24 mouse cellular contexts compared by ENCODE assay signal in genomic region chr16:58663816-58664215, GRCm38 (mm10). TPM values are rescaled to one million over a fixed set of nuclear protein-coding genes. Genes with fewer than 3 reads are reported as not detected.
DNase-seq lines count a peak whose midpoint lies in the region; ATAC-seq lines count a peak whose summit lies in the region.
"Had no signal": no experiment of that assay in that cellular context is flagged by ENCODE, and none has a peak within 500 bp of the region (broad histone marks: within the 10 kb centered on the region; RNA-seq: fewer than 3 reads in every experiment).

No protein-coding gene starts in this region.

- no peaks in the 10 kb centered on the region for H3K27me3 ChIP-seq in liver, embryonic 11.5 days (replicated peaks; ENCODE audit: control insufficient read depth, insufficient read depth, low read length)
- H3K27me3 ChIP-seq in liver, embryonic 12.5 days (replicated peaks) = no peaks in the 10 kb centered on the region
- no peaks in the 10 kb centered on the region for H3K27me3 ChIP-seq in liver, embryonic 16.5 days (ENCODE audit: control insufficient read depth, insufficient read depth, low read depth, low read length)
- H3K27me3 ChIP-seq: embryonic facial prominence, embryonic 12.5 days; forebrain, embryonic 15.5 days; hindbrain, embryonic 15.5 days had no signal

- H3K4me3 ChIP-seq in liver, embryonic 11.5 days (ENCODE audit: low read depth, low read length) = no peak overlapping the region
- no peak overlapping the region for H3K4me3 ChIP-seq in liver, embryonic 12.5 days
- H3K4me3 ChIP-seq in liver, embryonic 16.5 days (ENCODE audit: low read depth, low read length) = no peak overlapping the region
- H3K4me3 ChIP-seq: embryonic facial prominence, embryonic 12.5 days; forebrain, embryonic 15.5 days; hindbrain, embryonic 15.5 days had no signal

- ATAC-seq in liver, embryonic 11.5 days (replicated peaks; ENCODE audit: low FRiP score) = no peak
- no peak for ATAC-seq in liver, embryonic 12.5 days
- 0 out of 2 replicates have a peak, but pooled peaks have one; percentile 7 for ATAC-seq in liver, embryonic 16.5 days (ENCODE audit: low read depth)

- H3K36me3 ChIP-seq in liver, embryonic 11.5 days (ENCODE audit: control insufficient read depth, insufficient read depth, low read length) = no peaks in the 10 kb centered on the region
- no peaks in the 10 kb centered on the region for H3K36me3 ChIP-seq in liver, embryonic 12.5 days
- H3K36me3 ChIP-seq in liver, embryonic 16.5 days (ENCODE audit: control insufficient read depth, insufficient read depth) = no peaks in the 10 kb centered on the region
- H3K36me3 ChIP-seq: embryonic facial prominence, embryonic 12.5 days; forebrain, embryonic 15.5 days; hindbrain, embryonic 15.5 days had no signal

- H3K9ac ChIP-seq in liver, embryonic 11.5 days (ENCODE audit: low read depth, low read length) = no peak overlapping the region
- H3K9ac ChIP-seq in liver, embryonic 12.5 days = 0 out of 2 replicates have a peak overlapping the region, but pooled peaks have one; percentile 7
- peak overlapping the region; percentile 51 for H3K9ac ChIP-seq in liver, embryonic 16.5 days (ENCODE audit: low read depth, low read length)
- H3K9ac ChIP-seq: embryonic facial prominence, embryonic 12.5 days; forebrain, embryonic 15.5 days; hindbrain, embryonic 15.5 days had no signal

- H3K27ac ChIP-seq in liver, embryonic 11.5 days (ENCODE audit: low read depth, low read length) = no peak overlapping the region; the same call in 1 of the 2 replicates
- peak overlapping the region; percentile 100 for H3K27ac ChIP-seq in liver, embryonic 12.5 days
- peak overlapping the region; percentile 80 for H3K27ac ChIP-seq in liver, embryonic 16.5 days (ENCODE audit: low read length)
- H3K27ac ChIP-seq: embryonic facial prominence, embryonic 12.5 days; forebrain, embryonic 15.5 days; hindbrain, embryonic 15.5 days had no signal

- WGBS in liver, embryonic 11.5 days = 85% methylated on average over 2 of the region's 2 CpGs
- 78% methylated on average over 2 of the region's 2 CpGs for WGBS in liver, embryonic 12.5 days (ENCODE audit: insufficient replicate concordance)
- WGBS in liver, embryonic 16.5 days (ENCODE audit: insufficient replicate concordance) = 78% methylated on average over 2 of the region's 2 CpGs

- peaks cover 31% of the 10 kb centered on the region for H3K4me1 ChIP-seq in liver, embryonic 11.5 days (replicated peaks; ENCODE audit: control insufficient read depth, insufficient read depth, low read length)
- H3K4me1 ChIP-seq in liver, embryonic 12.5 days = peaks cover 97% of the 10 kb centered on the region
- H3K4me1 ChIP-seq in liver, embryonic 16.5 days (ENCODE audit: control insufficient read depth, low read depth, low read length) = peaks cover 71% of the 10 kb centered on the region
- H3K4me1 ChIP-seq: embryonic facial prominence, embryonic 12.5 days; forebrain, embryonic 15.5 days; hindbrain, embryonic 15.5 days had no signal

- no peaks in the 10 kb centered on the region for H3K9me3 ChIP-seq in liver, embryonic 11.5 days (ENCODE audit: control insufficient read depth, low read length)
- H3K9me3 ChIP-seq in liver, embryonic 12.5 days (replicated peaks) = no peaks in the 10 kb centered on the region
- H3K9me3 ChIP-seq in liver, embryonic 16.5 days (replicated peaks; ENCODE audit: control insufficient read depth, low read length) = no peaks in the 10 kb centered on the region
- H3K9me3 ChIP-seq: embryonic facial prominence, embryonic 12.5 days; forebrain, embryonic 15.5 days; hindbrain, embryonic 15.5 days had no signal

- peak; percentile 6 for DNase-seq in liver
- DNase-seq in liver, embryonic 11.5 days (ENCODE audit: low spot score) = no peak
- no peak for DNase-seq in left cerebral cortex, adult 9 months (ENCODE audit: low spot score in 2 of 2)
- DNase-seq in adrenal gland, adult 8-10 months = no peak
- DNase-seq in urinary bladder, adult 2 months (ENCODE audit: low spot score) = no peak
- DNase-seq: adrenal gland, adult 2 months; adrenal gland, postnatal 36 days; cerebellum, adult 8-10 months; cerebellum, postnatal 14 days; gastrocnemius, postnatal 36 days; heart, postnatal 36 days had no signal

- no peak overlapping the region for H3K4me2 ChIP-seq in liver, embryonic 11.5 days
- H3K4me2 ChIP-seq in liver, embryonic 12.5 days = no peak overlapping the region
- no peak overlapping the region for H3K4me2 ChIP-seq in liver, embryonic 16.5 days (ENCODE audit: low read depth, low read length)
- H3K4me2 ChIP-seq: embryonic facial prominence, embryonic 12.5 days; forebrain, embryonic 15.5 days; heart, embryonic 11.5 days; hindbrain, embryonic 15.5 days had no signal

RNA-seq across cellular contexts. Expression of gene Cpox, which starts 6.3 kb away (rescaled TPM):
- polyA plus RNA-seq in liver, embryonic 11.5 days (2014; fragmentation: Nextera tagmentation; extraction: Ambion mirVana) = 388 and 389 TPM in 2 replicates
- 692 and 703 TPM in 2 replicates for polyA plus RNA-seq in liver, embryonic 12.5 days (2016; fragmentation: Nextera tagmentation; extraction: Ambion mirVana)
- 356 and 399 TPM in 2 replicates for polyA plus RNA-seq in liver, embryonic 16.5 days (2015; fragmentation: Nextera tagmentation; extraction: Ambion mirVana)
- 10 to 100 TPM; 20.3 to 28.0 (median 21.7) TPM for total RNA-seq in adrenal gland, adult 8-10 months (2022)
- 20.3 and 26.5 TPM in 2 replicates for polyA plus RNA-seq in urinary bladder, adult 2 months (2012; rRNA removed)

RNA-seq across cellular contexts. Expression of gene E330017A01Rik, which starts 25.3 kb away (rescaled TPM):
- not detected in 2 replicates for polyA plus RNA-seq in liver, embryonic 11.5 days (2014; fragmentation: Nextera tagmentation; extraction: Ambion mirVana)
- not detected in 2 replicates for polyA plus RNA-seq in liver, embryonic 12.5 days (2016; fragmentation: Nextera tagmentation; extraction: Ambion mirVana)
- not detected in 2 replicates for polyA plus RNA-seq in liver, embryonic 16.5 days (2015; fragmentation: Nextera tagmentation; extraction: Ambion mirVana)
- total RNA-seq in adrenal gland, adult 8-10 months (2022) = not detected
- not detected in 2 replicates for polyA plus RNA-seq in urinary bladder, adult 2 months (2012; rRNA removed)
- total RNA-seq: adrenal gland, adult 2 months; adrenal gland, postnatal 36 days; ES-E14; gastrocnemius, adult 8-10 months; gastrocnemius, postnatal 36 days; heart, adult 18-20 months; heart, postnatal 36 days had no signal
- polyA plus RNA-seq: adrenal gland, adult 2 months; cortical plate, adult 2 months; embryonic facial prominence, embryonic 12.5 days; forebrain, embryonic 11.5 days; forebrain, embryonic 15.5 days; heart, embryonic 11.5 days; heart, embryonic 16.5 days; hindbrain, embryonic 11.5 days had no signal

RNA-seq across cellular contexts. Expression of gene Gm813, which starts 47.0 kb away (rescaled TPM):
- polyA plus RNA-seq in liver, embryonic 11.5 days (2014; fragmentation: Nextera tagmentation; extraction: Ambion mirVana) = not detected in 2 replicates
- not detected in 2 replicates for polyA plus RNA-seq in liver, embryonic 12.5 days (2016; fragmentation: Nextera tagmentation; extraction: Ambion mirVana)
- not detected in 2 replicates for polyA plus RNA-seq in liver, embryonic 16.5 days (2015; fragmentation: Nextera tagmentation; extraction: Ambion mirVana)
- not detected for total RNA-seq in adrenal gland, adult 8-10 months (2022)
- polyA plus RNA-seq in urinary bladder, adult 2 months (2012; rRNA removed) = not detected in 2 replicates
- total RNA-seq: adrenal gland, adult 2 months; adrenal gland, postnatal 36 days; ES-E14; gastrocnemius, adult 8-10 months; gastrocnemius, postnatal 36 days; heart, adult 18-20 months; heart, postnatal 36 days had no signal
- polyA plus RNA-seq: adrenal gland, adult 2 months; embryonic facial prominence, embryonic 12.5 days; forebrain, embryonic 11.5 days; forebrain, embryonic 15.5 days; heart, embryonic 11.5 days; heart, embryonic 16.5 days; hindbrain, embryonic 11.5 days; hindbrain, embryonic 15.5 days had no signal

RNA-seq across cellular contexts. Expression of gene Gpr15, which starts 55.1 kb away (rescaled TPM):
- polyA plus RNA-seq in liver, embryonic 11.5 days (2014; fragmentation: Nextera tagmentation; extraction: Ambion mirVana) = not detected in 2 replicates
- polyA plus RNA-seq in liver, embryonic 12.5 days (2016; fragmentation: Nextera tagmentation; extraction: Ambion mirVana) = not detected in 2 replicates
- polyA plus RNA-seq in liver, embryonic 16.5 days (2015; fragmentation: Nextera tagmentation; extraction: Ambion mirVana) = not detected in 2 replicates
- not detected for total RNA-seq in adrenal gland, adult 8-10 months (2022)
- 0.03 TPM in 1 of 2 replicates, not detected in the other for polyA plus RNA-seq in urinary bladder, adult 2 months (2012; rRNA removed)
- total RNA-seq: adrenal gland, adult 2 months; adrenal gland, postnatal 36 days; ES-E14; gastrocnemius, adult 8-10 months; gastrocnemius, postnatal 36 days; heart, adult 18-20 months; heart, postnatal 36 days had no signal
- polyA plus RNA-seq: adrenal gland, adult 2 months; cortical plate, adult 2 months; embryonic facial prominence, embryonic 12.5 days; forebrain, embryonic 11.5 days; heart, embryonic 11.5 days; hindbrain, embryonic 11.5 days; hindbrain, embryonic 15.5 days had no signal

Comparison
In these comparisons a context has a peak if more than half of its experiments do, and no peak if none do; other contexts are left out.
1. RNA of gene Cpox, which starts 6.3 kb away (polyA plus RNA-seq): 692 to 703 TPM in liver, embryonic 12.5 days, 356 to 399 TPM in liver, embryonic 16.5 days and 388 to 389 TPM in liver, embryonic 11.5 days; 20.3 to 26.5 TPM in urinary bladder, adult 2 months; every median in the first group is over 10 times any median in the second.